Mouse (Mus musculus) adrenal gland, postnatal 14 days (tissue): ENCODE results near the gene Pla2g7. TPM values are rescaled to one million over a fixed set of nuclear protein-coding genes. Genes with fewer than 3 reads are reported as not detected.

Source experiments
- DNase-seq: peaks from one replicate; pipeline ENCODE4 v3.0.0; 2021; ENCODE audit warnings: mixed read lengths
- total RNA-seq: library from RNA; stranded (reverse); gene quantifications from 2 replicates; pipeline ENCODE4 v1.2.3, GENCODE M21; 2021

The Pla2g7 gene
- total RNA-seq, 1 experiment from 2014 or later = 23.3 TPM

- DNase-seq = no peak
Observed at GRCm38 (mm10) chr17:43580456-43580855, 12.6 kb downstream of the Pla2g7 start.

DNA sequence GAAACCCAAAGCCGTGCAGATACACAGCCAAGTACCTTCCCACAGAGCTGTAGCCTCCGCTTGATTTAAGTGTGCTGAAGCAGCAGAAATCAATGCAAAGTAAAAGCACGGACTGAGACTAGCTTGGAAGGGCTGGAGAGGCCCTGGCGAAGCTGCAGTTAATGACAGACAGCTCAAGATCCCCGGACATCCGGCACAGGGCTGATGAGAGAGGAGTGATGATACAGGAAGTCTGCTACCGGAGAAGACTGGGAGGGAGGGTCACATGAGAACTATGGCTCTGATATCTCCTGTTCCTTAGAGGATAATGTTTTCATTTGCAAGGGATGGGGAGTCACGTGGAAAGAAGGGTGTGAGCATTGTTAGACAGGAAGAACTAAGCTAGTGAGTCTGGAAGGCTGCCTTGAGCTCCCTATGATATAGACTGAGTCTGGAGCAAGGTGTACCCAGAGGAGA is 13.1 kb downstream of the Pla2g7 start:
- peak; percentile 18 for DNase-seq

GRCm38 (mm10) chr17:43584771-43585170 is 16.9 kb downstream of the Pla2g7 start:
- DNase-seq = no peak

GRCm38 (mm10) chr17:43587278-43587677 is 19.4 kb downstream of the Pla2g7 start:
- no peak for DNase-seq

DNA sequence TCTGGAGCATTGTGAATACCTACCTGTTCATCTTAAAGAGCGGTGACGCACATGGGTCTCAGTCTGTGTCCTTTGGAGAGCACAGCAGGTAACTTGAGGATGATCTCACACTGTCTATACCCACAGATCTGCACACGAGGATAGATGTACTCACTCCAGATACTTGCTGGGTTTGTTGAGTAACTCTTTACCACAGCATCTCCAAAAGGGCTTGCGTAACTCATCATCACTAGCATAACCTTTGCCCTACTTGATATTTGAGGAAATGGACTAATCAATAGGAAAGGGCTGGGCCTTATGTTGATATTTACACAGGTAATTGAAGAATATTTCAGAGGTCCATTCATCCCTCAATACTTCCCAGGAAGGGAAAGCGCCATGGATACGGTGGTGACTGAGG is 21.9 kb downstream of the Pla2g7 start:
- DNase-seq = no peak

DNA sequence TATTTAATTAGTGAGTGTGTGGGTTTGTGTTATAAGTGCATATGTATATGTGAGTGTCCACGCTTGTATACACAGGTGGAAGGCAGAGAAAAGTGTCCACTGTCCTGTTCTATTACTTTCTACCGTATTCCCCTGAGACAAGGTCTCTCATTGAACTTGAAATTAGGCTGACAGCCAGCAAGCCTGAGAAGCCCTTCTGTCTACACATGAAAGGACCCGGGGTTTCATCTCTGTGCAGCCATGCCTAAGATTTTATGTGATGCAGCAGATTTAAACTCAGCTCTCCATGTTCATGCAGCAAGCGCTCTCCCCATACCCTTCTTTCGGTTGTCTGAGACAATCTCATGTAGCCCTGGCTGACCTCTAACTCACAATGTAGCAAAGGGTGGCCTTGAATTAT is 22.6 kb downstream of the Pla2g7 start:
- no peak for DNase-seq

GRCm38 (mm10) chr17:43592296-43593291 is 24.7 kb downstream of the Pla2g7 start:
- DNase-seq = no peak

GRCm38 (mm10) chr17:43597742-43598141 is 29.8 kb downstream of the Pla2g7 start:
- DNase-seq = no peak

GRCm38 (mm10) chr17:43598706-43599105 is 30.8 kb downstream of the Pla2g7 start:
- no peak for DNase-seq

DNA sequence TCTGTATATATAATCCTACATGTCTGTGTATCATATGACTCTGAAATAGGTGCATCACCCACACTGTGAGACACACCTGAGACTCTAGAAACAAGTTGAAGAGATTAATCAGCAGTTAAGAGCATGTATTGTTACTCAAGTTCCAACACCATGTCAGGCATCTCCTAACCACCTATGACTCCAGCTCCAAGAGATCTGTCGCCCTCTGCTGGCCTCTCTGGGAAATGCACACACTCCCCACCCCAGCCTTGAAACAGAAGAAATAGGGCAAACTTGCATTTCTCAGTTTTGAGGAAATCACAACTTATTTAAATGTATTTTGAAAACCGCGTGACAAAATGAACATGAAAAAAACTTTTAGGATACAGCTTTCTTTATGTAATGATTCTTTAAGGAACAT is 38.8 kb downstream of the Pla2g7 start:
- peak; percentile 84 for DNase-seq

DNA sequence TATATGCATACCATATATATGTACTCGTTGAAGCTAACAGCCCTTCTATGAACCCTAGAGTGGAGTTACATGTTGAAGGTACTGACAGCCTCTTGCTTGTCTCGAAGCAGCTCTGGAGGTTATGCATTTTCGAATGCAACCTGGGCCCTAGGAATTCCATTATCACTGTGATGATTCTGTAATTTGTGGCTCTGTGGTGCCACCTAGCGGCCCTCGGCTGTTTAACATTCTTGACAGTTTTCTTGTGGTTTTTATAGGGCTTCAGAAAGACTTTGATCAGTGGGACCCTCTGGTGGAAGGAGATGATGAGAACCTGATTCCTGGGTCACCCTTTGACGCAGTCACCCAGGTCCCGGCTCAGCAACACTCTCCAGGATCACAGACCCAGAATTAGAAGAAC is 43.7 kb downstream of the Pla2g7 start:
- DNase-seq = peak; percentile 46

DNA sequence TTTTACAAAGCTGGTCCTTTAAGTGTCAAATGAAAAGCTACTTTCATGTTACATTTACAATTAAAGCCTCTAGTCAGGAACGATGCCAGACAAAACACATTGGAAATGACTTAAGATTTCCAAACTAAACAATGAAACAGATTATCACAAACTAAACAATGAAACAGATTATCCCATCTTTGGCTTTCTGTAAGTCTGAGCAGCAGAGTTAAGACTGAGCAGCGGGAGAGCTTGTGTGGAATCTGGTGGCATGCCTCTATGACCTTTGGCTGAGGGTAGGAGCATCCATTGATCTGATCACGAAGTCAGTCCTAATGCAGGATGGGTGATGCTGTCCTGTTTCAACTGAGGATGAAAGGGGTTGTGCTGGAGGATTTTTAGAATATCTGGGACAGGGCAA is 44.3 kb downstream of the Pla2g7 start:
- no peak for DNase-seq

- no peak for DNase-seq
Observed at GRCm38 (mm10) chr17:43619156-43619555, 51.3 kb downstream of the Pla2g7 start.

DNA sequence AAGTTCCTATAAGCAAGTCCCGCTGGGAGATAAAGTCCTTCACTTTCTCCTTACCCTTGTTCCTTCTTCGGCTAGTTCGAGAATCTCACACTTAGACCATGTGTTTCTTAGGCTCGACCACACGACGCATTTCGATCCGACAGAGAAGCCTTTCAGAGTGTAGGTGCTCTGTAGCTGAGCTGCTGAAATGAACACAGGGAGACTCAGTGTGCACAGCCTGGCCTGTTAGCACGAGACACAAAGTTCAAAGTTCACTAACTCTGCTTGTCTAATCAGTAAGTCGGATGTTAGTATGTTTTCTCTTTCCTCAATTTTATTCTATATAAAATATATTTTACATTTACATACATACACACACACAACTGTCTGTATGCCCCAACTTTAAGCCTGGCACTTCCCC is 54.2 kb downstream of the Pla2g7 start:
- DNase-seq = no peak

DNA sequence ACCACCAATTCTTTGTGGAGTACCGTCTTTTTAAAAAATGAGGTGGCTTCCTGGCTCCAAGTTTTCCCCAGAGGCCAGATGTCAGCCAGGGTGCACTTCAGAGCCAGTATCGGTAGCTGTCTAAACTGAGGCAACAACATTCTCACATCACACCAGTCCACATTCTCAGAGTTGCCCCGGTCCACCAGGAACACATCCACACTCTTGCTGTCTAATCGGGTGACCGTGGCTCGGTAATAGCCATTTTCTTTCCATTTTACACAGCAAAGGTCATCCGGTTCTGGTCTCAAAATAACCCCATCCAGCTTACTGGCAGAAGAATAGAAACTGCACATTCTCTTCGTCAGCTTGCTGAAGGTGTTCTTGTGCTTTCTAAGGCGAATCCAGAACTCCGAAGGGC is 60.3 kb downstream of the Pla2g7 start:
- no peak for DNase-seq

DNA sequence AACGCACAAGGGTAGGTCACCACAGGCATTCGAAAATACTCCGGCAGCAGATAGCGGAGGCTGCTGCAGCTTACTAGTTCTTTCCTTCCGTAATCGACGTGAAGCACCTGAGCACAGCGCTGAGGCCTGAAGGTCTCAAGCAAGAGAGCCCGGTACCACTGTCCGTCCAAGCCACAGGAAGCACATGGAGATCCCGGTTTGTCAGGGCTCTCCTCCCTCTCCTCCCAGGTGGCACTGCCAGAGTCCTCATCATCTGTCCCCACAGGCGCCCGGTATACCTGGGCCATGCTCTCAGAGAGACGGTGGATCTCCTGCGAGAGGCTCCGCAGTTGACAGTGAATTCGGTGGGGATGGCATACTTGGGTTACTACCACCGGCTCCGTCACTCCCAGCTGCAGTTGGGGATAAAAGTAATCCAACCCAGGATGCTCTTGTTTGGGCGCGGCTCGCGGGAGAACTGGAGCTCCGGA is 61.2 kb downstream of the Pla2g7 start:
- no peak for DNase-seq

DNA sequence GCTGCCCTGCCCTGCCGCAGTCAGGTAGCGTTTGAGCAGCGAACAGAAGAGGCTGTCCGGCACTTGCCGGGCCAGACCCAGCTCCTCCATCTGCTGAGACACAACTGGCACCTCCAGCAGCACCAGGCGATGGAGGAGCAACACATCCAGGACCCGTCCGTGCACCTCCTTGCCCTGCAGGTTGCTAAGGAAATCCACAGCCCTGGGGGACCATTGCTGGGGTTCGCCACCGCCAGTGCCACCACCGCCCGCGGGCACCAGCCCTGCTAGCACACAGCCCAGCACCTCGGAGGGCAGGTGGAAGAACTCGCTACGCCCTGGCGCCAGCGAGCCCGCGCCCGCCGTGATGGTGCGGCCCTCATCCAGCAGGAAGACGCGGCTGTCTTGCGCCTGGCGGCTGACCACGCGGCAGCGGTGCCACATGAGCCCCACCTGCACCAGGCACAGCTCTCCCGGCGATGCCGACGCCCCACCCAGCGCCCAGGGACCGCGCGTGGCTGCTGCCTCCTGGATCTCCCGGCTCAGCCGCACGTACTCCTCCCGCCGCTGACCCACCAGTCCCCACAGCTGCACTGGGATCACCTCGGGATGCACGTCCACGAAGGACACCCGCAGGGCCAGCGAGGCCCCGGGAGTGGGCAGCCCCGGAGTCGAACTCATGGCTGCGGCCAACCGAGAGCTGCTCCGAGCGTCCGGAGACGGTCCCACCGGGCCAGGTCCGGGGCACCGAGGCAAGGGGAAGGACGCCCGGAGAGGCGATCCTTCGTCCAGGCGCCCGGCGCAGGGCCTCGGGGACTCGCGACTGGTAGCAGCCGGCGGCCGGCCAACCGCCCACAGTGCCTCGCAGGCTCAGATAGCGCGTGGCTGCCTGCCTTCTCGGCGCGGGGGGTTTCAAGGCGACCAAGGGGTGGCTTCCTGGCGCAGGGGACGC is 61.9 kb downstream of the Pla2g7 start, which contains the start of gene Tdrd6:
TSS of gene Tdrd6 (minus strand) at position 804 of the 931 bp plus-strand sequence.
- DNase-seq = peak; percentile 34

DNA sequence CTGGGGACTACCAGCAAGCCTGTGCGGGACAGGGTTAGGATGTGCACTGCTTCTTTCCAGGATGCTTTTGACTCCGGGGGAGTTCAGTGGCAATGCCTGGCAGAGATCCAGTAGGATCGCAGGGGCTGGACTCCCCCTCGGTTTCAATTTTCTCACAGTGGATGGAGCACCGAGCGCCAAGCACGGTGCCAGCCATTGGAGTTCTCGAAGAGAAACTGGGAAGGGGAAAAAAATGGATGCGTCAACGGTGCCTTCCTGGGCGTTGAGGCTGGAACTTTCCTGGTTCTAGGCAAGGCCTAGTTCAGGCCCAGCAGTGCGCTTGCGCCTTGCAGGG is 62.5 kb downstream of the Pla2g7 start:
- DNase-seq = no peak

DNA sequence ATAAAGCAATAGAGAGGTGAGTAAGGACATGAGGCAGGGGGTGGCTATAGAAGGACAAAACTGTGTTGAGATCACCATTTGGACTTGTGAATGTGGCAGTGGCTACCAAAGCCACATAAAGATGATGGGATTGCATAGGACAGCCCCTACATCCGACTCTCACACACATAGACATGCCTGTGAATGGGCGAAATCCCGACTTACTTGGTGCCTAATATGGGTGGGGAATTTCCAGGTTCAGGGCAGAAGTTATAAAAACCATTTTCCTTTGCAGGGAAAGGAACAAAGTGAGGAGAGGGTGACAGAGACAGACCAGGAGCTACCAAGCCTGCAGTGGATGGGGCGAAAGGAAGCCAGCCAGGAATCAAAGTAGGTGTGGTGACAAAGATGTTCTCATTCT is 69.2 kb downstream of the Pla2g7 start:
- DNase-seq = no peak

- no peak for DNase-seq
Observed at GRCm38 (mm10) chr17:43640825-43641224, 72.9 kb downstream of the Pla2g7 start.

DNA sequence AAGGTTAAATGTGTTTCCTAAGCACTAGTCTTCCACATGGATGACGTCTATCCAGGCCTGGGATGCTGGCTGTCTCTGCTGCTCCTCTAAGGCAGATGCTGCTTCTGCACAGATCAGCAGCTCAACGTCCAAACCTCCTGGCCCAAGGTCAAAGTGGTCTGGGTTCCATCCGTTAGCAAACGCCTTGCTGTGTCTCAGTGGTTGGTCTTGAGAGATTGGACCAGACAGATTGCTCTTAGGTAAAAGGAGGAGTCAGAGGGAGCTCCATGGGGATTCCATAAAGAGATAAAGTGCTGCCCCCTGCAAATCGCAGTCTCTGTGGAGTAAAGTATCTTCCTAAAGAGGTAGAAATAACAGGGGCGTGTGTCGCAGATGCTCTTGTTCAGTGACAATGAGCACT is 75.3 kb downstream of the Pla2g7 start:
- DNase-seq = no peak

- peak; percentile 6 for DNase-seq
Observed at GRCm38 (mm10) chr17:43644375-43644774, 76.5 kb downstream of the Pla2g7 start.

DNA sequence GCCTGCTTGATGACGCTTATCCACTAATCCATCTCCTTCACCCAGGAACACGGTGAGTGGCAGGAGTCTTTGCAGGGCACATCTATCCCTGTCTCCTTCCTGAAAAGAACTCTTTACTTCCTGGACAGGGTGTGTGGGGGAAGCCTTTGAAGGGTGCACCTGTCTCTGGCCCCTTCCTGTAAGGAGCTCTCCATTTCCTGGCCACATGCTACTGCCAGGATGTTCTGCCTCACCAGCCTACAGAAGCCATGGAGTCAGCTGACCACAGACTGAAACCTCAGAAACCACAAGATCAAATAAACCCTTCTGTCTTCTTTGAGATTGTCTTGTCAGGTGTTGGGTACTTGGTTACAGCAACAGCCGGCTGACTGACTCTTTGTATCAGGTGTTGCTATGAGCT is 77.2 kb downstream of the Pla2g7 start:
- no peak for DNase-seq
